Mouse (Mus musculus): ENCODE data around the gene Adcy1. TPM values are rescaled to one million over a fixed set of nuclear protein-coding genes. Genes with fewer than 3 reads are reported as not detected.

Gene Adcy1
- polyA plus RNA-seq (2012; rRNA removed) = 2.0 and 2.9 TPM in 2 replicates

DNA sequence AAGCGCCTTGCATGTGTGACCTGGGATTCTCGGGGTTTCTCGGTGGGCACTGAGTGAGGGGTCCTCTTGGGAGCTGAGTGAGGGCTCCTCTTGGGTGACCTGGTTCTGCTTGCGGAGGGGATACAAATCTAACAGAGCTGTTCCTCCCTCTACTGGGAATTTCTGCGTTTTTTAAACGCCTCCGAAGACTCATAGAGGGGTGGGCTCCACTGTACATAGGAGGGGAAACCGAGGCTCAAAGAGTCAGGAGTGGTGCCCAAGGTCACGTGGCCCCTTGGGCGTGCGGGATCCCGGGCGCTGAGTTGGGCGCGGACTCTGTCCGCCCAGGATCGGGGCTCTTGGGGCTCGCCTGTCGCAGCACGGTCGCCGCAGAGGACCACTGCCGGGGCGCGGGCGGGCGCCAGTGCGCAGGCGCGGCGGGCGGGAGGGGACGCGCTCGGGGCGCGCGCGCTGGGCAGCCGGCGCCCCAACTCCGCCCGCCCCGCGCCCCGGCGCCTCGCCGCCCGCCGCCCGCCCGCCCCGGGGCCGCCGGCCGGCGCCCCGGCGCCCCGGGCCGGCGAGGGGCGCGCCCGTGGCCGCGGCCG is at the start of gene Adcy1:
TSS of gene Adcy1 (plus strand) at position 489 of the 584 bp plus-strand sequence.
- DNase-seq (ENCODE audit: low spot score) = no peak

GRCm38 (mm10) chr11:7016907-7017306 is 46.4 kb upstream of the Adcy1 start:
- no peak for DNase-seq (ENCODE audit: low spot score)

DNA sequence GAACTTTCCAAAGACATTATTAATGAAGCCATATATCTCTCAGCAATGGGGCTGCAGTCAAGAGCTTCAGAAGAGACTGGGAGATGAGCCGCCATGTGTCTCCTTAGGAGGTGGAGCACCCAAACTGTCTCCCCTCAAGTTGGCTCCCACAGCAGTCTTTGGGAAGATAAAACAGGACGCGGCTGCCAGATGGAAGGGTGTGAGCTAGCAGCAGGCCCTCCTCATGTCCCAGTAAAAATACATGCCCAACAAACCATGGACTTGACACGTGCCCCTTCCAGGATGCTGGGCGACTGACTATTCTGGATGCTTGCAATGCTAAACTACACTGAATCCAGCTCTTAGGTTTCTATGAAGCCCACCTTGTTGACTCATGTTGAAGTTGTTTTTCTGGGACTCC is 45.2 kb upstream of the Adcy1 start:
- DNase-seq (ENCODE audit: low spot score) = no peak

DNA sequence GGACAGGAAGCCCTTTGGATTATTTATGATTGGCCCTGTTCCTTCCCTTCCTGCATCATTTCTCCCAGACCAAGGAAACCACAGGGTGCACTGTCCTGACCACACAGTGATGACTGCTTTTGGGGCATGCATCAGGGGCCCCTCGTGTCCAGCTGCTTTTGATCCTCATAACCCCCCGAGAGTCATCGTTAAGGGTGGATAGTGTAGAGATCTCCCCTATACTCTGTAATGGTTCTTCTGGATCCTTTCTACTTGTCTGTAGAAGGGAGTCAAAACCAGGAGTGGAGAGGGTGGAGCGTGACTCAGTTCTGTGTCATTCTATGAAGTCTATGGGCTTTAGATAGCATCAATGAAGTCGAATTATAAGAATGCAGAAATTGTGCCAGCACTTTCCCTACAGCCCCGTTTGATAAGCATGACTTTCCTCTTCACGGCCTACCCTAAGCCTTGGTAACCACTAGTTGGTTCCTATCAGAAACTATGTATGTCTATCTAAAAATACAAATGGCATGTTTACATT is 44.2 kb upstream of the Adcy1 start:
- DNase-seq (ENCODE audit: low spot score) = no peak

DNA sequence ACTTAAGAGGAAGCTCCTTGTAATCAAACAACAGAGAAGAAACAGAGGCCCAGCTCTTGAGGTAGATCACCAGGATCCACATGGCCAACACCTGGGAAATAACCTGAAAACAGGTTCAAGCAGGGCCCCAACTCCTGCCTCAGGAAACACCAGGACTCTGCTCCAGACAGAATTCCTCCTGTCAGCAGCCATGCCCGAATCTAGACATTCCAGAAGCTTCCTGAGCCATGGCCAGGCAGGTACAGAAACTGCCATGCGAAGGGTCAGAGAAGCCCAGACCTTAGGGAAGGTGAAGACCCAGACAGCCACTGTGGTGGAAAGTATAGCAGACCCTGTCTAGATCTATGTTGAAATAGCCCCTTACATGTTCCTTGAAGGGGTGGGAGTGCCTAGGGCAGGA is 30.2 kb upstream of the Adcy1 start:
- DNase-seq (ENCODE audit: low spot score) = no peak

DNA sequence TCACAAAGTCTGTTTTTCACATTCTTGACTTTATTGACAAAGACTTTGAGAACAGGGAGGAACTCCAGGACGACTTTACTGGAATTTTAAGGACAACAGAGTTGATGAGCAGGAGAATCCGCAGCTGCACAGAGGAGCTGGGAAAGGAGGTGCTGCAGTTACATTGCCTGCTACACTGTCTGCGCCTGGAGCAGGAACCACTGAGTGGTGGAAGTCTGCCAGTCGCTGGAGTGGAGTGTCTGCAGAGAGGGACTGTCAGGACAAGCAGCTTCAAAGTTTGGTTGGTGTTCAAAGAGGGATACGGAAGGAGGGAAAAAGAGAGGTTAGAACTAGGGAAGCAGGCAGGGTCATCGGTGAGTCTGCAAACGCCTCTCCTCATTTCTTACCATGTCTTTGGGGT is 23.6 kb upstream of the Adcy1 start:
- DNase-seq (ENCODE audit: low spot score) = no peak

DNA sequence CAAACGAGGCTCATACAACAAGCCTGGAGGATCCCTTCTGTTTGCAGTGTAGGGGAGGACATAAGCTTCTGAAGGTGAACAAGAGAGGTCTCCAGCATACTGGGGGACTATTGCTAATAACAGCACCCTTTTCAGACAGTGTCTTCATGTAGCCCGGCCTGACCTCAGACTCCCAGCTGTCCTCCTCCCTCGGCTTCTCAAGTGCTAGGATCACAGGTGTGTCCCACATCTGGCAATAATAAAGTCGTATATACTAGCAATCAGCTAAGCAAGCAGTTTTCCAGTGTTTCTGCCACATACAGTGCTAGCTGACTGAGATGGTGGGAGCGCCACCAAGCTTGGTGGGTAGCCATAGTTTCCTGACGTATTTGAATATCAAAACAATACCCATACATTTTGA is 22.5 kb upstream of the Adcy1 start:
- no peak for DNase-seq (ENCODE audit: low spot score)

DNA sequence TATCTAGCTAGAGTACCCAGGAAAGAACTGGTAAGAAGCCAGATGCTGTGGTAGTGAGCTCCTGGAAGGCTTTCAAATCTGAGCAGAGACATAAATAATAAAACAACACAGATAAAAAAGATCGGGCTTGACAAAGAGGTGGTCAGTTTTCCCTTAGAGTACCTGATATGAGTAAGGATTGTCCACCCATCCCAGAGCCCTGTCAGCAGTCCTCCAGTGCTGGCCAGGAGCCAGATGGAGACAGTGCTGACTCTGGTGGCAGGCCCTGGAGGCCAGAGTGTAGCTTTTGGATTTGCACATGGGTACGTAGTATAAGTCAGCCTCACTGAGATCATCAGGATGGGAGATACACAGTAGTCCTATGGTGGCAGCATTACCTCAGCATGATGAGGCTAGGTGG is 16.1 kb upstream of the Adcy1 start:
- DNase-seq (ENCODE audit: low spot score) = no peak

GRCm38 (mm10) chr11:7047584-7047983 is 15.7 kb upstream of the Adcy1 start:
- no peak for DNase-seq (ENCODE audit: low spot score)

GRCm38 (mm10) chr11:7053710-7054109 is 9.6 kb upstream of the Adcy1 start:
- DNase-seq (ENCODE audit: low spot score) = no peak

- DNase-seq (ENCODE audit: low spot score) = no peak
These were observed 8.5 kb upstream of the Adcy1 start for GRCm38 (mm10) chr11:7054662-7055265.

- no peak for DNase-seq (ENCODE audit: low spot score)
These were observed 7.8 kb upstream of the Adcy1 start for GRCm38 (mm10) chr11:7055455-7056017.

DNA sequence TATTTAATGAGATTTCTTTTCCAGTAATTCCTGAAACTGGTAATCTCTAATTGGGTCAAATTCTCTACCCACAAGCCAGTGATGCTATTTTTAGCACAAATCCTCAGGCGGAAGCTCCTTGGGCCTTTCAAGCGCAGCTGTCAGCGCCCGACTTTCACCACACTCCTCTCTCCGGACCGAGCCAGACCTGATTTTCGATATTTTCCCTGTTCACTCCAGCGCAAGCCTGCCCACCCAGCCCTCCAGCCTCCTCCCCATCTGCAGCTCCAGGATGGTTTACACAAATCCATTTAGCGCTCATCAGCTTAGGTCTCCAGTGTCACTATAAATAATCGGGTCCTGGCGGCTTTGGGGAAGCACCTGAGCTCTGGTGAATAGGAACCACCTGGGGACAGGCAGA is 7.2 kb upstream of the Adcy1 start:
- no peak for DNase-seq (ENCODE audit: low spot score)

GRCm38 (mm10) chr11:7057781-7058180 is 5.5 kb upstream of the Adcy1 start:
- no peak for DNase-seq (ENCODE audit: low spot score)

DNA sequence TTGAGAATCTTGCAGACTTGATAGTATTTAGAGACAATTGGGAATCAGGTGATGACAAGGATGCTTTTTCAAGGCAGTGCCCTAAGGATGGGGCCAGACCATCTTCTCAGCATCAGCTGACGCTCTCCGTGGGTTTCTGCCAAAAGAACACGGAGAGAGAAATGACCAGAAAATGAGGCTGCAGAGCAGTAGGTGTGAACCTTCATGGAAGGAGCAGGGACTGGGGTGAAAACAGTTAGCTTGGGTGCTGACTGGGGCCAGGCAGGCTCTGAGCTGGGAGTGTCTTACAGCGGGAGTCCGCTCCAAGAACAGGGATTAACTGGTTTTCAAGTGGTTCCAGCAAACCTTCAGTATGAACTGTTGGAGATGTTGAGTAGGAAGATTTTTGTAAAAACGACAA is 1.3 kb upstream of the Adcy1 start:
- no peak for DNase-seq (ENCODE audit: low spot score)

- no peak for DNase-seq (ENCODE audit: low spot score)
These were observed 723 bp upstream of the Adcy1 start for GRCm38 (mm10) chr11:7062566-7062965.

DNA sequence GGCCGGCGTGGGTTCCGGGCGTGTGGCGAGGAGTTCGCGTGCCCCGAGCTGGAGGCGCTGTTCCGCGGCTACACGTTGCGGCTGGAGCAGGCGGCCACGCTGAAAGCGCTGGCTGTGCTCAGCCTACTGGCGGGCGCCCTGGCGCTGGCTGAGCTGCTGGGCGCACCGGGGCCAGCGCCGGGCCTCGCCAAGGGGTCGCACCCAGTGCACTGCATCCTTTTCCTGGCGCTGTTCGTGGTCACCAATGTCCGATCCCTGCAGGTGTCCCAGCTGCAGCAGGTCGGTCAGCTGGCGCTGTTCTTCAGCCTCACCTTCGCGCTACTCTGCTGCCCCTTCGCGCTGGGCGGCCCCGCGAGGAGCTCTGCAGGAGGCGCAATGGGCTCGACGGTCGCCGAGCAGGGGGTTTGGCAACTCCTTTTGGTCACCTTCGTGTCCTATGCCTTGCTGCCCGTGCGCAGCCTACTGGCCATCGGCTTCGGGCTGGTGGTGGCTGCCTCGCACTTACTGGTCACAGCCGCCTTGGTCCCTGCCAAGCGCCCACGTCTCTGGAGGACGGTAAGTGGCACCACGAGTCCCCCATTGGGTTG is 485 bp downstream of the Adcy1 start:
- no peak for DNase-seq (ENCODE audit: low spot score)

DNA sequence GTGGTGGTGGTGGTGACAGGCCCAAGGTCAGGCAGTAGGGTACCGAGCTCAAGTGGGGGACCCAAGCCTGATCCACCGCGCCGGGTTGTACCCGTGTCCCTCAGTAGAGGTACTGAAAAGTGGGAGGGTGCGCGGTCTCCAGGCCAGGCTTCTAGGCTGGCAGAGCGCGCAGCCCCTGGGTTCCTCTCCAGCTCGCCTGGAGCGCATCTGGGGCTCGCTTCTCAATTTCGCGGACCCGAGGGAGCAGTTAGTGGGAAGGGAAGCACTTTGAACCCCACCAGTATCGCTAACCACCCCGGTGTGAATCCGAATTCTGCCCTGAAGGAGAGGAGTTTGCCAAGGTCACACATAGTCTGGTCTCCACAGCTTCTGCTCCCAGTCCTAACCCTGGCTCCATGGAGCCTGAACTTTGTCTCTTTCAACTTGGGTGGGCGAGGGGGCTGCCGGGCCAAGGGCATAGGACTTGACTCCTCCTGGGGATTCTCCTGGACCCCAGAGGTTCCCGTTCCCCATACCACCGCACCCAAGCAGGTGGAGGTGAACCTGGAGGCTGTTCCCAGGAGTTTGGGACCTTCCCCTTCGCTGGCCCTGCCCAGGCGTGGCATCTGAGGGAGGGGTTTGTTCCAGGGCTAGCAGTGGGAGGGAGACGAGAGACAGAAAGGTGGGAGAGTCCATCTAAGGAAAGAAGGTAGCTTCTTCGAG is 1.3 kb downstream of the Adcy1 start:
- no peak for DNase-seq (ENCODE audit: low spot score)

DNA sequence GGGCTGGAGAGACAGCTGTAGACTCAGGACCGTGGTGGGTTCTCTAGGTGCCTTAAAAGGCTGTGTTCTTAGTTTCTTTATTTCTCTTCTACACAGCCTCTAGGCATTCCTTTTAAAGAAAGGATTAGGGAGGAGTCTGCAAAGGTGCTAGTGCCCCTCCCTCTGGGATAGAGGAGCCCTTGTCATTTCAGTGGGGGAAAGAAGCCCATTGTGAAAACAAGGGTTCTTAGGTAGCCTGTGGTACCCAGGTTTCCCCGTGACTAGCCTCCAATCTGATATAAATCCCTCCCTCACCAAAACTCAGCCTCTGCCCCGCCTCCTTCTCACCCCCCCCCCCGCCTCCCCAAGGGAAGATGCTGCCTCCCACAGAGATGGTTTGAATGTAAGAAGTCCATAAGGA is 2.1 kb downstream of the Adcy1 start:
- no peak for DNase-seq (ENCODE audit: low spot score)

GRCm38 (mm10) chr11:7065876-7066275 is 2.6 kb downstream of the Adcy1 start:
- no peak for DNase-seq (ENCODE audit: low spot score)

DNA sequence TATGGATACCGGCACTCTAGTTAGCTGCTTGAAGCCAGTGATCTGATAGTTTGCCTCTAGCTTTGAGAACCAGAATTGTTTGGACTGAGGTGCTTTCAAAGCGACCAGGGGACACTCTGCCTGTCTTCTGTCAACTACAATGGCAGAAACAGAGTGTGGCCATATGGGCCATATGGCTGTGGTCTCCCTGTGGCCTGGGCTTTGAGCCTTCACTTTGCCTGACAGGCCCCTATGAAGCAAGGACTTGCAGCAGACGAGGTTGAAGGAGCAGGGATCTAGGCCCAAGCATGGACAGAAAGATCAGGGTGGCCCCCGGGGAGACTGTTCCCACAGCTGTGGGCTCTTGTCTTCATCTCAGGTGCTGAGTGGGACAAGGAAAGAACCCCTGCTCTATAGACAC is 4.0 kb downstream of the Adcy1 start:
- DNase-seq (ENCODE audit: low spot score) = no peak

DNA sequence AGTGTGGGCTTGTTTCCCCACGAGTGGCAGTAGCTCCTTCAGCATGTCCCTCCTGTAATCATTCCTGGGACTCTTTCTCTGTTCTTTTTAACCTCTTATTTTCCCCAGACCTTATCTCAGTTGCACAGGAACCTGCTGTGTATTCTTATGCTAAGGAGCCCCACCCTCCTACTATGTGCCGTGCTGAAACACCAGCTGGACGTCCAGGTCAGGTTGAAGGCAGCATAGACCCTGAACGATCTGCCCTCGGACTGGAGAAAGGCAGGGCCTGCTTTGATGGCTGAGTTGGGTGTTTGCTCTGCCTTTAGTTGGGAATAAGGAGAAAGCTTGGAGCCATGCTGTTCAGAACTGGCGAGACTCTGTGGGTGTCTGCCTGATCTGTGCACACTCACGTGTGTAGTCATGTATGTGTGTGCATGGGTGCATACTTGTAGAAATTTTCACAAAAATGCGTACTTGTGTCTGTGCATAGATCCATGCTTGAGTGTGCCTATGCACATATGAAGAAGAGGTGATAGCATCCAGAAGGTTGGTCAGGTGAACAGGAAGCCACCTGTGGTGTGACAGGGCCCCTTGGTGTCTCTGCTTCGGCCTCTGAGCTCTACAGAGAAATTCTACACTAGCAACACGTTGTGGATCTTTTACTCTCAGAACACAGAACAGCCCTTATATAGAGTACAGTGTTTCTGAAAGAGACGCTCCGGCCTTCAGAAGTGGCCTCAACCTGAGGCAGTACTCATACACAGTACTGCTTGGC is 5.4 kb downstream of the Adcy1 start:
- DNase-seq (ENCODE audit: low spot score) = no peak

Data from urinary bladder, adult 2 months (tissue).